Mouse (Mus musculus) layer of hippocampus, adult 11-12 months (tissue): ENCODE data around the gene Acox3.

Experiments
- DNase-seq: peaks from one replicate; pipeline ENCODE4 v3.0.0; 2022; ENCODE audit warnings: low spot score

The Acox3 gene

DNA sequence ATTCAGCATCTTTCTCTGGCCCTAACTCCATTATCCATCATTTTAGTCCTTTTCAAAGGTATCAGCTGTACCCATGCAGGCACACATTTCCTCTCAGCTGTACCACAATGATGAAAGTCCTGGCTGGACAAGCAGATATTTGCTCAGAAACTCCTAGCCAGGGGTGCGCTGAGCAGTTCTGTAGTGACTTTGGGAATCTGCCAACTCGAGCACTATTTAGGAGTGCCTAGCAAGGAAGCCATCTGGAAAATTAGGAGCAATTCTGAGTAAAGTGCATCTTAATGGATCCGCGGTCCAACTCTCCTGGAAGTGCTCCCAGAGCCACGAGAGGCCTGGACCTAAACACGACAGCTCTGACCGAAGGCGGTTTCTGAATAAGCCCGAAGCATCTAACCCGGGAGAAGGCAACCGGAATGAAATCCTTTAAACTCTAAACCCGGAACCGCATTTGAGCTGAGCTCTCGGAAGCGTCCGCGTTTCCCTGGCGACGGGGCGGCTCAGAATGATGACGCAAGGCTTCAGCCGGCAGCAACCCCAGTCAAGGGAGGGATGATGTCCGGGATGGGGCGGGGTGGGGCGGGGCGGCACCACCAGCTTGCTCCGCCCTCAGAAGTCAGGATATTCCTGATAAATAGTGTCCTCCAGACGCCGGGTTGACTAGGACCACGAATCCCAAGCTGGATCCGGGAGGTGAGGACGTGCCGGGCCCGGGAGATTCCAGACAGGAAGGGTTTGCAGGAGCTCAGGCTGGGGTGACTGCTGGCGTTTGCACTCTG, at the start of gene Acox3:
Gene Acox3, plus strand, starts transcription at position 596 of the 776 bp plus-strand sequence.
- peak; percentile 98 for DNase-seq

DNA sequence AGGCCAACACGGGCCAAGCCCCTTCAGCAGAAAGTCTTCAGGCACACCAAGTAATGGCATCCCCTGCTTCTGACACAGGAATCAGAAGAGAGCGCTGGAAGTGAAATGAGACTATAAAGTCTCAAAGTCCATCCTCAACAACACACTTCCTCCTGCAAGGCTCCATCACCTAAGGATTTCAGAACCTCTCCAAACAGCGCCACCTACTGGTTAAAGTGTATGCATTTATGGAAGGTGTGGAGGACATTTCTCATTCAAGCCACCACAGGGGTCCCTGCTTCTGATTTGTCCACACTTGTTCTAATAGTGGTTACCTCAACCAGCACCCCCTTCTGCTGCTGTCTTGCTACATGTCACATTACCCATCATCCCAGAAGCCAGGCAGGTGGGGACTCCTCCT, 46.6 kb upstream of the Acox3 start:
- no peak for DNase-seq

DNA sequence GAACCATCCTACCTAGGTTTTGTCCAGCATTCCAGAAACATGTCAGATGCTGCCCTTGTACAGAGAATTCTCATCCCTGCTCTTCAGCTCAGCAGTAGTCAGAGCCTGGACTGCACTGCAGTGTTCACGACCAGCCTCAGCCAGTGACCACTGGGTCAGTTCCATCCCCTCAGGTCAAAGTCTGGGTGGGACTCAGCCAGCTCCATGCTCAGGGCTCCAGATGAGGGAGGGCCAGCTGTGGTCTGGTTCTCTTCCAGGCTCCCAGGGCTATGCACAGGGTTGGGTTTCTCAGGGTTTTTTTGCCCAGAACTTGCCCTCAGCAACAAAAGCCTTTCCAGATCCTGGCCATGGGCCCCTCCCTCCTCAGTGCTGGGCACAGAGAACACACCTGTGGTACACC, 45.4 kb upstream of the Acox3 start:
- DNase-seq: no peak

DNA sequence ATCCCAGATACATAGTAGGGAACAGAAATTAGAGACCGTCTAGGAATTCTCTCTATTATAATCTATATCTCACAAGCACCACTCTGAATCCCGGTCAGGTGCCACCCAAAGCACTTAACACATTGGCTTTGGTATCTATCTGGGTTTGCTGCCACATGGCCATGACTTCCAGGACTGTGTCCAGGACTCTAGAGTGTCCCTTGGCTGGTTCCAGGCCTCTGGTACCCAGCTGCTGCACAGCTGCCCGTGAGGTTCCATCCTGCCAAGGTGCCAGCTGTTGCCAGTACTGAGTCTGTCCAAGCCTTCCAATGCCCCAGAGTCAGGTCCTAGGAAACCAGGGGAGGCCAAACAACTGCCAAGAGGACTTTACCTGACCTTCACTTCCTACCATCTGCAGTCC, 44.8 kb upstream of the Acox3 start:
- DNase-seq: no peak

DNA sequence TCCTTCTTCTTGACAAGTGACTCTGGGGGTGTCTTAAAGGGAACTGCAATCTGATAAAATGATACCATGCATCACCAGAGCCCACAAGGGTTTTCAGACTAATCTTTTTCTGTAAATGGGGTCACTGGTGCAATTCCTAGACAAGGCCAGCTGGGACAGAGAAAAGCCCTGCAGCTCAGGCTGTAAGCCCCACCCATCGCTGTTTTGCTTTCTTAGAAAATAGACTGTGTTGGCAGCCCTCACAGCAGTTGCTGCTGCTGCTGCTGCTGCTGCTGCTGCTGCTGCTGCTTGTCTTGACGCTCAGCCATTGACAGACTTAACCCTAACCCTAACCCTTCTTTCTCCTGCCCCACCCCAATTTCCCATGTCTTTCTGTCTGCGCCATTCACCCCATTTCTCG, 43.3 kb upstream of the Acox3 start:
- no peak for DNase-seq

DNA sequence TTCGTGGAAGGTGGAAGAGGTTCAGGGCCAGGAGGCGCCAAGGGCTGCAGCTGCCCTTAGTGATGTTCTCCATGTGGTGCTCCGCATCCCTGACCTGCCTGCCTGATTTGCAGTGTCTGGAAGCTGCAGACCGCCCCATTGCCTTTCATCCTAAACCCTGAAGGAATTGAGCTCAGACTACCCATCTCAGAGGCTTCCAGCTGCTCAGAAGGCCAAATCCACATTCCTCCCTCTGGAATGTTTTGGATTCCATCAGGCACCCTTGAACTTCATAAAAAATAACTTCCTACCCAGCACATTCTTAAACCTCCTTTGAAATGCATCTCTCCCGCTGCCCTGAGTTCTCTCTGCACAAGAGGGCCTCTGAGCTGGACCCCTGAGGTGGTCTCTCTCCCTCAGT, 42.3 kb upstream of the Acox3 start:
- no peak for DNase-seq

DNA sequence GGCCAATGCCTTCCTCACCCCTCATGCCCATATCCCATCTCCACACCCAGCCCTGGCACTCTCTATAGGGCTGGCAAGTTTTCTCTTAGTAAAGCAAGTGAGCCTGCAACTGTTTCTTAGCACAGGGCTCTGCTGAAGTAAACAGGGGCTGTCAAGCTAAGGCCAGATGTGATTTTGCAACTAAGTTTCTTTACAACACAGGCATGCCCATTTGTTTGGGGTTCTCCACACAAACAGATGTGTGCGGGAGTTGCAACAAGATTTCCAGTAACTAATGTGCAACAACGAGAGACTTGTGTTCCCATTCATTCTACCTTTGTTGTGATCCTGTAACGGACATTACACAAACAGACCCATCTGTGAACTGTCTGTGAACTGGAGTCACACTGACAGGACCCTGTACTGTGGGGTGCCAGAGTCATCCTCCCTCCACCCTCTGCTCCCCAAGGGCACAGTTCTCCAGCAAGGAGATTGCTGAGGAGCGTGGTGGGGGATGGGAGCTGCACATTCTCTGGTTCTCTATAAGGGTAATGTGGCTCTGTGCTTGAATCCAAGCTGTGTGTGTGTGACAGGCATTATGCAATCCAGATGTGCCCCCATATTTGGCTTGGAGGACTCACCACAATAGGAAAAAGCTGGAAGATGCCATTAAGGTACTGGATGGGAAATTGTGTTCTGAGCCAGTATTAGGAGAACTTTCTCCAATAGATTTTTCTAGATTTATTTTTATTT, 41.6 kb upstream of the Acox3 start:
- DNase-seq: no peak

DNA sequence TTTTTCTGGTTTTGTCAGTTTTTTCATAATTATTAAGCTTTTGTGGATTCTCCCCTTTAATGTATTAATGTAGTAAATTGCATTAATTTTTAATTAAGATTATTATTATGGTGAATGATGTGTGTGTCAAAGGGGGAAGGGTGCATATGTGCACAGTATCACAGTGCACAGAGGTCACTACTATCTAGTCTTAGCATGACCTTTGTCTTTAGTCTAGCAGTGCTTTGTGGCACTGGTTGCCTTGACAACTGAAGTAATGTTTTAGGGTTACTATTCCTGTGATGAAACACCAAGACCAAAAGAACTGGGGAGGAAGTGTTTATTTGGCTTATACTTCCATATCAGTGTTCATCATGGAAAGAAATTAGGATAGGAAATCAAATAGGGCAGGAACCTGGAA, 36.7 kb upstream of the Acox3 start:
- no peak for DNase-seq

DNA sequence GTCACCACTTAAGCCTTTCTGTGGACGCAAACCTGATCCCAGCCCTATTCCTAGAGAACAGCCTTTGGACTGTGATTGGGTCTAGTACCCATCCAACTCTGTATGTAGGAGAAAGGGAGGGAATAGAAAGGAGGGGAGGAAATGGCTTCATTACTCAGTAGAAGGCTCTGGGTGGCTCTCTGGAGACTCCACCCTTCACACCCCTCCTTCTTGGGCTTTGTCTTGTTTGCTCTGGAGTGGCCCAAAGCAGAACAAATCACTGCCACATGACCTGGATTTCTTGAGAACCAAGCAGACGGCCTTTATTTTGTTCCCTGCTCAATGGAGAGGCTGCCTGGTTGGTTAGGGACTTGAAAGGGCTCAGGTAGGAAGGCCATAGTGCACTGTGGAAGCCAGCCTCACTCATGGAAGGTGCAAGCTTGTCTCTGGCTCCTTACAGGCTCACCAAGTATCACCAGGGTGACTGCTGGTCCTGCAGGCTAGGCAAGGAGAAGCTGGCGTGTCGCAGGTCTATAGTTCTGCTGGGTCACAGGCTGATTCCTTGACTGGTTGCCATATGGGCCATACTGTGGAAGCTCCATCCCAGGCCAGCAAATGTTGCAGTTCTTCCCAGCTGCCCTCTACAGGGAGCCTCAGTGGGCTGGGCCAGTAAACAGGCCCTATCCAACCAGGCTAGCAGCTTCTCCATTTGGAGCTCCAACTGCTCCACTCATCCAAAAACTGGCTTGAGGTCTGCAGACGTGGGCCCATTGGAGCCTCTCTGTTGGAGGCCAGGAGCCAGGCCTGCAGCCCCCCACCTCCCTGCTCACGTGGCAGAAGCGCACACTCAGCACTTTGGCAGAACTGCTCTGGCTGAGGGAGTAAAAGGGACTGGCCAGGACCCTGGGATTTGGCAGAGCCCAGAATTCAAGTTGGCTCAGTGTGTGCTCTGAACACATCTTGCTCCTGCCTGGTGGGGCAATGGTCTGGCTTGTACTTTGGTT, 30.7 kb upstream of the Acox3 start:
- DNase-seq: no peak

DNA sequence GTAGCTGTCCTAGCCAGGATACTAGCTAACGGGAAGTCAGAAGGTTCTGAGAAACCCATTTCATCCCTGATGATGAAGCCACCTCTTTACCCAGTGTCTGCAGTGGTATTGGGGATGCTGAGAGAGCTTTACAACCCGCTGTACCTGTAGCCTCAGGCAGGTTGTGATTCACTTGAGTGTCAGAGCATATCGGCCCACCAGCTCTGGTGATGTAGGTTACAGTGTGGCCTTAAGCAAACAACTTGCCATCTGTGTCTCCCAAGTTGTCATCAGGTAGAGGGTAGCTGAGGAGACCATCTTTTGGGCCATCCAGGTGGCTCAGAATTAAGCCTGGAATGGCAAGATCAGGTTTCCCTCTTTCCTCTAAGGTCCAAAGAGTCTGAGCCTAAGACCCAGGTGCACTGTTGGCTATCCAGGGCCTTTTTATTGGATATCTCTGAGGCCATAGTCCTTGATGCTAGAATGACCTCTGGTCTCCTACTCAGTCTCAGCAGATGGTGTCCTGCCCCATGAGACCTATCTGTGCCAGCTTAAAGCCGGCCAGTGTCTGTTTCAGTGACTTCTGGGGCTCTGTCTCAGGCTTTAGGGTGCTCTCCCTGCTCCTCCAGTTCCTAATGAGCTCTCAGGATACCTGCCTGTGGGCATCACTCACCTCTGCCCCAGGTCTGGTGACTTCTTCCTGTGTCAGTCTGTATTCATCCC, 29.9 kb upstream of the Acox3 start:
- no peak for DNase-seq

DNA sequence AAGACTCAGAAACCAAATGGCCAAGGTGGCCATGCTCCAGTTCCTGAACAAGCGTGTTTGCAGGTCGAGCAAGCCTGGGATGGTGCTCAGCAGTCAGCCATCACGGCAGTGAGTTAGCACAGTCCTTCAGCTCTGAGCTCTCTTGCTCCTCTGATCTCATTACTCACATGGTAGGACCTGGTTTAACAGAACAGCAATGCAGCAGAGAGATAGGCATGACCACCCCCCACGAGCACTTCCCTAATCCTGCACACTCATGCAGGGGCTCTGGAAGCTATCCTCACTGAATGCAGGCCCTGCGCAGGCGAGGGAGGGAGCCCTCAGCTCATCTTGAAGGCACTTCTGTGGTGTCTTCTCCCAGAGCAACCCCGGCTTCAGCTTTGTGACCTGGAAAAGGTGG, 26.4 kb upstream of the Acox3 start:
- no peak for DNase-seq

DNA sequence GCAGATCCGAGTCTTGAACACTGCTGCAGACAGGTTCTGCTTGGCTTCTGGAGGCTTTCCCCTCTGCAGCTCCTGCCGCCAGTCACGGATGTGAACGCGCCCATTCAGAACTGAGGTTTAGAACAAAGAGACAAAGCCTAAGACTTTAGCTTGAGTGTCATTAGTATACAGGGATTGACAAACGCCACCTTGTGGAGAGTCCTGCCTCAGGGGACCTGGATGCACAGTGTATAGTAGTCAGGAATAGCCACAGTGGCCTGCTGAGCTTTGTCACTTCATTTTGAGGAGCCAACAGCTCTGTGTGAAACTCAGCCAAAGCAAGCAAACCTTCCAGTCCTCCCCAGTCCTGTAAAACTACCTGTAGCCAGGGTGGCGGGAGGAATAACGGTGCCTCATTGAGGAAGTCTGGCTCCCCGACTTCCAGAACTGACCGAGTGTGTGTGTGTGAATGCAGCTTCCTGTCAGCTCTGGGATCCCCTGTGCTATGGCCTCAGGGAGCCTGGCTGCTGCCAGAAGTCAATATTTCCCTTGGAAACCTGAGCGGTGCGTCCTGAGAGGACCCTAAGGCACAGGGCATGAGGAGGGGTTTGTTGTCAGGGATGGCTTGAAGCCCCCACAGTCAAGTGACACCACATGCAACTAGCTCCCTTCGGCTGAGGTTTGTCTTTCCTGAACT, 24.8 kb upstream of the Acox3 start:
- no peak for DNase-seq

DNA sequence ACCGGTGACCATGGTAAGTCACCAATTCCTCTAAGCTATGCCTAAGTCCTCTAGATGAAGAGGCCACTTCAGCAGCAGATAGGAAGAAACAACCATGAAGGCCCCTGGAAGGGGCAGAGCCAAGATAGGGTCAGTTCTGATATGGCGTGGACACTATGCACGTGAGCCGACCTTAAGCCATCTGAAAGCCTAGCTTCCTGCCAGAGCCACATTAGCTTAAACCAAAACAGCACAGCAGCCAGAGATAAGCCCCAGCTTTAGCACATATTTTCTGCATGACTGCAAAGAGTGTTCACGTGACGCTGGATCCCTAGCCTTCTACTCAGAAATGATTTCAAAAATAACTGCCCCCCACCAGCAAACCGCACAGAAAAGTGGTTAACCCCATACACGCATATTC, 23.4 kb upstream of the Acox3 start:
- no peak for DNase-seq

DNA sequence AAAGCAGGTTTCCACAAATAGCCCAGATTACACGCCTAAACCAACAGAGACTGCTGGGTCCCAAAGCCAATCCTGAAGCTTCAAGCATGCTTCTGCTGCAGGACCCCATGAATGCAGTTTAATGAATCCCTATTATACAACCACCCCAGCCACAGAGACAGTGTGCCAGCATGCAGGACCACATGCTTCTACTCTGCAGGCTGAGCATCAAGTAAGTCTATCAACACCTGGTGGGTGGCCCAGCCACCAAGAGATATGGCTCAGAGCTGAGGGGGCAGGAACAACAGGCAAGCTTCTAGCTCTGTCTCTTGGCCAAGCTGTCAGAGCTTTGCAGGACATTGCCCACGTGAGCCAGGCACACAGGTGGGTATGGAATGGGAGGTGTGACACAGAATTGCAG, 20.2 kb upstream of the Acox3 start:
- no peak for DNase-seq

DNA sequence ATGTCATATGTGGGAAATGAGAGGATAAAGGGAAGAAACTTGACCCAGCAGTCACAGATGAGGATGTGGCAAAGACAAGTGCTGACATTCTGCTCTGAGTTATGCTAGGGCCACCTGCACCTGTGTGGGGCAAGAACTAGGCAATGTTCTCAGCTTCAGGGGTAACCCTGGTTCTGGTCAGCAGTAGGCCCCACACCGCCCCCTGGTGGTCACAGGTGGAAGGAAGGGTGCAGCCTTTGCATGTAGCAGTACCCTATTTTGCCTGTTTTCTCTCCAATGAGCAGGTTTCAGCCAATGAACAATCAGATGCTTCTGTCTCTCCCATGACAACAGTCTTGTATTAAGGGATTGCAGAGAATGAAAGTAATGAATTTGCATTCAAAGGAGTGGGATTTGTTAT, 19.4 kb upstream of the Acox3 start:
- peak; percentile 66 for DNase-seq

DNA sequence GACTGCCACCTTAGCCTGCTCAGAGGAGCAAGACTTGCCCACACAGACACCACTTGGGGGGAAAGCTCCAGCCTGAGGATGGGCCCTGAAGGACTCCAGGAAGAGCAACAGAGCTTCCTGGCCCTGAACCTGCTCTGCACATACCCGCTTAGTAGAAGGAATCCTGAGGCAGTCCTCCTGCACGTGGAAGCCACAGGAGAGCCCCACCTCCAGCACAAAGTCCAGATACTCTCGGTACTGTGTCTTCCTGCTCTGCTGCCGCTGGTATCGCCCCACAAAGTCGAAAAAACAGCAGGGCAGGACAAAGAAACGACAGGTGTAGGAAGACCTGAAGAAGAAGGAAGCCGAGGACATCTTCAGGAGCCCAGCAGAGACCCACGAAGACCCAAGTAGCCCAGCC, 17.6 kb upstream of the Acox3 start:
- no peak for DNase-seq

DNA sequence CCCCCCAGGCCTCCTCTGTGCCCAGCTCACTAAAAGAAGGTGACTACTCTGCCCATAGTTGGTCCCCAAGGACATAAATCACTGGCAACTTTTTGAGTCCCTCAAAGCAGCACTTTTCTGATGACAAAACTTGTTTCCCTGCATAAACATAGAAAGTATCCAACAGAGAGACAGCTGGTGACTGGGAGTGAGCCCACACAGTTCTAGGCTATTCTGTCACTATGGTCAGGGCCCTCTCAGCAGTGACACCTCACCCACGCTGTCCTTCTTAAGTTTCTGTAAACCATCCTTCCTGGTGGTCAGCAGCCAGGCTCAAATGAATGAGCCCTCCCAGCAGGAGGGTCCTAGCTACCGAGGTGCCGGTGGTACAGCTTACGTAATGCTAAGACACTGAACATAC, 16.2 kb upstream of the Acox3 start:
- no peak for DNase-seq

DNA sequence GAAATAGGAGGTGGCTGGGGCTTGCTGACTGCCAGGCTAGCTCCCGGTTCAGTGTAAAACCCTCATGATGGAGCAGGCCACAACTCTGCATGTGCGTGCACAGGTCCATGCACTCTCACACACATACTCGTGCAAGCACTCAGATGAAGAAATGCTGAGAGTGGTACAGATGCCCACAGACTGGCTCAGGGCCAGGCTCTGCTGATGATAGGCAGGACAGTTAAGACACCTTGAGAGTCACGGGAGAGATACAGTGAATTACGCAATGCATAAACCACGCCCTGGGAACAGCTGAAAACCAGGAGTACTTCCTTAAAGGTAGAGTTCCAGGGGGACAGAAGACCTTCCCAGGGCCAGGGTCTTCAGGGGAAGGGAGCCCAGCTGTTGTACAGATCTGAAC, 11.3 kb upstream of the Acox3 start:
- DNase-seq: no peak

DNA sequence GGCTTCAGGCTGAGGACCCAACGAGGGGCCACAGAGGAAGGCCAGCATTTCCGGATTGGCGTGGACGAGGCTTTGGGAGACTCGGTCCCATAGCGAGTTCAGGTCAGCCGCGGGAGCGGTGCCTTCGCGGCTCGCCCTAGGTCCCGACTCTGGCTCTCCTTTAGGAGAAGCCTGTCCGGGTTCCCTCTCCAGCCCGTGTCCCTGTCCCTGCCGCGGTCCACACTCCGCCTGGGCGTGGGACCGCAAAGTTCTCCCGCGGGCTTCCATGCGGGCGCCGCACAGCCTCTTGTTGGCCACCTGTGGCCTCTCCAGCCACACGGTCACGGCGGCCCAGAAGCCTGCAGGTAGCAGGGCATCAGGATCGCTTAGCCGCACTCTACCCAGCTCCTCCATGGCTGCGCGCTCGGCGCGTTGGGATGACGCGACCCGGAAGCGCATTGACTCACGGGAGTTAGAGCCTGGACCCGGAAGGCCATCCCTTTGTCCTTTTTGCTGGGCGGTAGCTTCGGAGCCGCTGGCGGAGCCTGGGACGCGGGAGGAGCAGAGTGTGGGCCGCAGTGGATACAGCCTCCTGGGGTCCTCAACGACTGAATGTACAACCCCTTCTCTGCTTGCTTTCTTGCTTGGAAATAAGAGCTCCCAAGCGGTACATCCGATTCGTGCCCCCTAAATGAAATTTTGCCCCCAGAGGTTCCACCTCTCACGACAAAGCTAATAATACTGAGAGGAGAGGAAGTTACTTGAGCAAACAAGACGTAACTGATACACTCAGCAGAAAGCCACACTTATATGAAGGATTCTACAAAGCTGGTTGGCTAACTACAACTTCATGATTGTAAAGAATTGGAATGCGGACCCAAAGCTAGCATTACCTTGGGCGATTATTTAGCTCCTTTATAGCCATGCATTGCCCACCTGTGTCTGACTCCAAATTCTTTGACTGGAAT, 7.9 kb upstream of the Acox3 start, which contains the start of gene Trmt44:
Gene Trmt44, minus strand, starts transcription at position 418 of the 947 bp plus-strand sequence.
- peak; percentile 91 for DNase-seq

DNA sequence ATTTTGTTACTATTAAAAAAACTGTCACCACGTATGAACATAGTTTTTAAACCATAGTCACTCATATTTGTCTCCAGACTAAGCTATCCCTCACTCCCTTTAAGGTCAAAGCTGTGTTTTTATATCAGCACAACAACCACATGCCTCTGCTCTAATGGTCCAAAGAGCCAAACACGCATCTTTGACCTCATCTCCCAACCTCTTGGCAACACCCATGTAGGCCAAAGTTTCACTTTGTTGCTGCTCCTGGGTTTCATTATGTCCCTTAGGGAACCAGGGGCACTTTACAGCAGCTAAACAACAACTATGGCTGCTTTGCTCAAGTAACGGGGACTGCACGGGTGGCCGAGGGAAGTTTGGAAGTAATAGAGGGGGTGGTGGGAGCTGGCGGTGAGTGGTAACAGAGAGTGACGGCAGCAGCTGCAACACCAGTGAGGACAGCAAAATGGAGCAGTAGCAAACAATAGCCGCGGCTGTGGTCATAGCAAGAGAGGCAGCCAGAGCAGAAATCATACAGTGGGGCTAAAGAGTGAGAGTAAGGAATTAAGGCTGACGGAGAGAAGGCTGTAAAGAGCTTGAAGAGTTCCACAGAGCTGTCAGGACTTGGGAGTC, 6.3 kb upstream of the Acox3 start:
- DNase-seq: no peak
